Mouse (Mus musculus) liver, embryonic 12.5 days (tissue): ENCODE data around the gene D430041D05Rik. TPM values are rescaled to one million over a fixed set of nuclear protein-coding genes. Genes with fewer than 3 reads are reported as not detected.

Experiments used
- ATAC-seq: fragments of 200-750 bp; cut with Nextera tagmentation; 2 replicates; pipeline ENCODE4 v1.8.0; 2017; ENCODE audit warnings: moderate number of reproducible peaks, mild to moderate bottlenecking, moderate library complexity
- H3K27ac ChIP-seq: fragments of 300-500 bp; sonication (generic); 2 replicates; pipeline ENCODE4 v1.5.1; 2016; ENCODE audit warnings: mild to moderate bottlenecking
- H3K27me3 ChIP-seq: fragments of 300-500 bp; sonication (generic); replicated peaks from 2 replicates; pipeline ENCODE4 v1.6.1; 2016; ENCODE audit warnings: mild to moderate bottlenecking, moderate library complexity
- H3K36me3 ChIP-seq: fragments of 300-500 bp; sonication (generic); 2 replicates; pipeline ENCODE4 v1.6.1; 2016; ENCODE audit warnings: mild to moderate bottlenecking, moderate library complexity
- H3K4me1 ChIP-seq: fragments of 300-500 bp; sonication (generic); 2 replicates; pipeline ENCODE4 v1.6.1; 2016
- H3K4me2 ChIP-seq: fragments of 300-500 bp; sonication (generic); 2 replicates; pipeline ENCODE4 v1.6.1; 2016; ENCODE audit warnings: mild to moderate bottlenecking, moderate library complexity
- H3K4me3 ChIP-seq: fragments of 300-500 bp; sonication (generic); 2 replicates; pipeline ENCODE4 v1.5.1; 2016; ENCODE audit warnings: mild to moderate bottlenecking, moderate library complexity
- H3K9ac ChIP-seq: fragments of 300-500 bp; sonication (generic); 2 replicates; pipeline ENCODE4 v1.6.1; 2016; ENCODE audit warnings: mild to moderate bottlenecking, moderate library complexity
- H3K9me3 ChIP-seq: fragments of 300-500 bp; sonication (generic); replicated peaks from 2 replicates; pipeline ENCODE4 v1.6.1; 2016; ENCODE audit warnings: mild to moderate bottlenecking, moderate library complexity
- WGBS: fragments of 180-500 bp; shearing (Covaris S2); methylation state at CpG from one replicate; pipeline ENCODE4 v1.1.7; 2016; ENCODE audit not compliant: insufficient replicate concordance; 5-methylcytosine and 5-hydroxymethylcytosine counted together
- polyA plus RNA-seq: library from polyadenylated mRNA; unstranded; fragments of >200 nt; fragmentation: Nextera tagmentation; extraction: Ambion mirVana; gene quantifications from 2 replicates; pipeline ENCODE4 v1.2.1, GENCODE M21; 2016

D430041D05Rik gene
- polyA plus RNA-seq, 1 experiment from 2014 or later: 0.02 TPM

DNA sequence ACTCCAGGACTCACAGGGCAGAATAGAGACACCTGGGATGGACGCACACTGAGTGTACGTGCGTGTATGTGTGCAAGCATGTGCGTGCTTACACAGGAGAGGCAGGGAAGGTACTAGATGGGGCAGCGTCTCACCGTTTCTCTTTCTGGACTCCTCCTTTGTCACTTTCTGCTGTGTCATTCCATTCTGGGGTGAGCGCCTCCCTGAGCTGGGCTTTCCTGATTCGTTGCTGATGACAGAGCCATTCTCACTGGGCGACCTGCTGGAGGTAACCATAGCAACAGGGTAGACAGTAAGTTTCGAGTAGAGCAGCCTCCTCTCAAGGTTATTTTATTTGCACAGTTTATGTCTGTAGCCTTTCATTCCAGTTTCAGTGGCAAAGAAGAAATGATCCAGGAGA, 202.9 kb downstream of the D430041D05Rik start:
- no peaks in the 10 kb centered on the region for H3K4me1 ChIP-seq
- no peak for ATAC-seq

DNA sequence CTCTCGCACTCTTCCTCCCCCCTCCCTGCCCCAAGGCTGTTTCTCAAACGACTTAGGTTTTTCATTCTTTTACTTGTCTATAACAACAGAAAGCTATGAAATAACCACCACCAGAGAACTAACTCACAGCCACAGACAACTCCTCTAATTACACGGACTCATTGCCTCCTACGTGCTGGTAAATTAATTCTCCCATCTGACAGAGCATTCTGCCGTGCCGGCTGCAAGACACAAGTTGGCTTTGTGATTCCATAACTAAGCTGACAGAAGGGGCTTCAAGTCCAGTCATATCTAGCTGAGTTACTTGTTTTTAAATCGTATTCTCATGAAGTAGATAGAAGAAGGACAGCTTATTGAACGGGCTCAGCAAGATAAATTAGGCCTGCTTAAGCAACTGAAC, 205.2 kb downstream of the D430041D05Rik start:
- H3K4me2 ChIP-seq: no peak overlapping the region
- 0 out of 2 replicates have a peak, but pooled peaks cover 4% of the 10 kb centered on the region for H3K27me3 ChIP-seq
- no peaks in the 10 kb centered on the region for H3K36me3 ChIP-seq
- no peak overlapping the region for H3K27ac ChIP-seq
- no peaks in the 10 kb centered on the region for H3K4me1 ChIP-seq
- WGBS: 62% methylated on average over 8 of the region's 8 CpGs
- no peak for ATAC-seq
- H3K9ac ChIP-seq: no peak overlapping the region
- H3K4me3 ChIP-seq: no peak overlapping the region
- H3K9me3 ChIP-seq: no peaks in the 10 kb centered on the region

More for the DNA sequence above, 202.9 kb downstream of the D430041D05Rik start:
- no peak overlapping the region for H3K27ac ChIP-seq
- H3K9ac ChIP-seq: no peak overlapping the region
- H3K4me2 ChIP-seq: no peak overlapping the region
- no peaks in the 10 kb centered on the region for H3K36me3 ChIP-seq
- H3K4me3 ChIP-seq: no peak overlapping the region
- WGBS: 34% methylated on average over 10 of the region's 10 CpGs
- 0 out of 2 replicates have a peak, but pooled peaks cover 4% of the 10 kb centered on the region for H3K27me3 ChIP-seq
- H3K9me3 ChIP-seq: no peaks in the 10 kb centered on the region

DNA sequence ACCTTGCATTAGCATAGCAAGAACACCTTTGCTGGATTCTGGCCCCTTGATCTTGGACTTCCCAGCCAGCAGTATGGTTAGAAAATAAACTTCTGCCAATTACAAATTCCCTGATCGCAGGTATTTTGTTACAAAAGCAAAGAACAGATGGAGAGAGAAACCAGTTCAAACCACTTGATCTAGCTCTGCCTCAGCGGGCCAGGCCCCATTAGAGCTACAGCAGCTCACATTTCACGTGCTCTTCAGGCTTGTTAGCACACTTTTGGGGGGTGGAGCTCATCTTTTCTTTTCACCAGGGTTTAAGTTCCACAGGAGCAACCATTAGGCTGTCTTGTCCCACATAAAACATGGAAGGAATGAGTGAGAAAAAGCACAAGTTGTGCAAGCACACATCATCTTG, 210.6 kb downstream of the D430041D05Rik start:
- ATAC-seq: no peak
- H3K36me3 ChIP-seq: no peaks in the 10 kb centered on the region
- no peaks in the 10 kb centered on the region for H3K4me1 ChIP-seq
- 54% methylated on average over 3 of the region's 3 CpGs for WGBS
- no peak overlapping the region for H3K9ac ChIP-seq
- no peak overlapping the region for H3K4me3 ChIP-seq
- no peaks in the 10 kb centered on the region for H3K9me3 ChIP-seq
- H3K27ac ChIP-seq: no peak overlapping the region
- peaks cover 4% of the 10 kb centered on the region; the same call in 1 of the 2 replicates for H3K27me3 ChIP-seq
- no peak overlapping the region for H3K4me2 ChIP-seq

DNA sequence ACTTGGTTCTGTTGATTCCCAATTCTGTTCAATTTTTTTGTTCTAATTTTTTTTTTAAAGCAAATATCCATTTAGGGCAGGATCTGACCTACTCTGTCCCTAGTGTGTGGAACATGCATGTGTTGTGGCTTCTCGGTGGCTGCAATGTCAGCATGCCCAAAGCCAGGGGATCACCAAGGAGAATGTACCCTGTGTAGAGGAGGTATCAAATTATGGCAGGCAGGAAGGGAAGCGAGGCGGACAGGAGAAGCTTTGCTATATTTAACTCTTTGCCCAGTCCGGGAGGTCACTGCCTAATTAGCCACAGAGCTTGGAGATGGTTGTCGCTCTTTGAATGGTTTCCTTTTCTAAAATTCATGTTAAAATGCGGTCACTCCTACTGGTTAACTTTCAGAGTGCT, 212.6 kb downstream of the D430041D05Rik start:
- WGBS: 63% methylated on average over 6 of the region's 6 CpGs
- Histone ChIP-seq H3K36me3 (no peaks in the 10 kb centered on the region), H3K4me3 (no peak overlapping the region), H3K4me2 (no peak overlapping the region), H3K9me3 (no peaks in the 10 kb centered on the region), H3K27ac (no peak overlapping the region), H3K27me3 (peaks cover 5% of the 10 kb centered on the region; the same call in 1 of the 2 replicates), H3K4me1 (no peaks in the 10 kb centered on the region), H3K9ac (no peak overlapping the region)
- ATAC-seq: no peak

DNA sequence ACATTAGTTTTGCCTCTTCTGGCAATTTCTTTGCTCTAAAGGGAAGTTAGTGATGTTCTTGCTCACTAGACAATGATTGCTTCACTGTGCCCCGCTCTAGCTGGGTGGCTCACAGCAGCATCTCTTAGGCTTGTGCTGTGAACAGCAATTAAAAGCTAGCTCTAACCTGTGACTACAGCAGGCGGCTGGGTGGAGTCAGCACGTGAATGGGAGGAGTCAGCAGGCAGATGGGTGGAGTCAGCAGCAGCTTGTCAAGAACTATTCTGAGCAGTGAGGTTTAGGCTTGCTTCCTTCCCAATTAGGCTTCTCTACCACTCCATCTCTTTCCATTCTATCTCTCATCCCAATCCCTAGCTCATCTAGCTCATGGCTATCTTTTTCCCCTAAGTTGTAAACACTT, 213.5 kb downstream of the D430041D05Rik start:
- no peak for ATAC-seq
- Histone ChIP-seq H3K4me3 (no peak overlapping the region), H3K36me3 (no peaks in the 10 kb centered on the region), H3K9ac (no peak overlapping the region), H3K27ac (no peak overlapping the region), H3K27me3 (peaks cover 5% of the 10 kb centered on the region; the same call in 1 of the 2 replicates), H3K4me1 (no peaks in the 10 kb centered on the region), H3K4me2 (no peak overlapping the region), H3K9me3 (no peaks in the 10 kb centered on the region)
- WGBS: 26% methylated on average over 3 of the region's 3 CpGs

DNA sequence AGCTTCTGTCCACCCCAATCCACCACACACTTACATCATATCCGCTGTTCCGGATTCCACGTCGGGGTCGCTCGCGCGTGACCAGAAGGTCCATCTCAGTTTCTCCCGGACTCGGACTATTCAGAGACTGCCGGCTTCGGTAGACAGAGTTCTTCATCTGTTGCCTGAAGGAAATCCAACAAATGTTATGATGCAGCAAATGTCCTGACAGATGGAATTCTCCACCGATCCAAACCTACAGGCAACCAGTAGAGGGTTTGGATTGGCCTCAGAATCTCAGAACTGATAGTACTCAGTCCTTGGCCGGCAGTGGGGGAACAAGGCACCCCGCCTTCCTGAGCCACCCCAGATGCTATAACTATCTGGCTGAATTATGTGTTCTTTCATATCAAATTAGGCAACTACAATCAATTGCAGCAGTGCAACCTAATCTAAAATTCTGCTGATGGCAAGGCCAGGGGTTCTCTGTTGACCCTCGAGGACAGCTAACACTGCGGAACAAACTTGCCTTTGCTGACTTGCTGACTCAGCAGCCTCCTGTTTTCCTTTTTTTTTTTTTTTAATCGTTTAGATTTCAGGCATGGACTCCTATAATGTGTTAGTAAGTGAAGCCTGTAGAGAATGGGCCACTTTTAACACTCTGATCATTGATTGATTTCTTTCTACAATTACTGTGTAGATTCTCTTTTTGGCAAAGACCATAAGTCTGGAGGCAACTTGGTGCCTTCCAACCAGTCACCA, 218.2 kb downstream of the D430041D05Rik start:
- Histone ChIP-seq H3K9ac (no peak overlapping the region), H3K27me3 (peaks cover 5% of the 10 kb centered on the region; the same call in 1 of the 2 replicates), H3K27ac (no peak overlapping the region), H3K36me3 (no peaks in the 10 kb centered on the region), H3K4me2 (no peak overlapping the region), H3K9me3 (no peaks in the 10 kb centered on the region), H3K4me1 (no peaks in the 10 kb centered on the region), H3K4me3 (no peak overlapping the region)
- 79% methylated on average over 18 of the region's 18 CpGs for WGBS
- ATAC-seq: no peak

DNA sequence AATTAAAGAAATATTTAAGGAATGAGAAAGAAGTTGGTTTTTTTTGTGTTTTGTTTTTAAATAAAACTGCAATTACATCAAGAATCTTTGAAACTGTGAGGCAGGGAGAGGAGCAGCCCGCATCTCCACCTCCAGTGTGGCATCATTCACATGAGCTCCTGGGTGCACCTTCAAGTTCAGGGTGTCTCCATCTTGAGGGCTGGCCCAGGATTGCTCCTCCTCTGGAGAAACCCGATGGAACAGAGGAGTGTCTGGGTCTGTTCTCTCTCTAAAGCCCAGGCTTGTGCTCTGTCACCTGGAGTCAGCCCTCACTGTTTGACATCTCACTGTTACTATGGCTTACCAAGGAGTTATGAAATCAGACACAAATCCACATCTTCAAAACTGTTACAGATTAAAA, 219.1 kb downstream of the D430041D05Rik start:
- H3K4me1 ChIP-seq: no peaks in the 10 kb centered on the region
- peaks cover 5% of the 10 kb centered on the region; the same call in 1 of the 2 replicates for H3K27me3 ChIP-seq
- H3K9me3 ChIP-seq: no peaks in the 10 kb centered on the region
- no peak overlapping the region for H3K4me2 ChIP-seq
- no peak overlapping the region for H3K9ac ChIP-seq
- no peaks in the 10 kb centered on the region for H3K36me3 ChIP-seq
- no peak overlapping the region for H3K4me3 ChIP-seq
- no peak overlapping the region for H3K27ac ChIP-seq
- no peak for ATAC-seq
- 42% methylated on average over 2 of the region's 2 CpGs for WGBS

DNA sequence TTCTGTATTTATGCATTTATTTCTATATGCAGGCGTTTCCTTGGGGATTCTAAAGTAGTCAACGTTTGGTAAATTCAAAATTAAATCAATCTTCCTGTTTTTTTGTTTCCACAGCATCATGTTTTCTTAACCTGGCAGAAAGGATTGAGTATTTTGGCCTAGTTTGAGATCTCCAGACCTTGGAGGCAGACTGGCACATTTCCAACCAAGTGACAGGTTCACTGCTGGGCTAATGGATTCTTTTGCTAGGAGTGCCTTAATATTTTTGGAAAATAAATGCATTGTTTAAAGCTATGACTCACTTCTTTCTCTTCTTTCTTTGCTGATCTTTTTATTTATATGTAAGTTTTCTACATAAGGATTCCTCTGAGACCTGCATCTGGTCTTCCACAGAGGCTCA, 222.0 kb downstream of the D430041D05Rik start:
- H3K27ac ChIP-seq: no peak overlapping the region
- 41% methylated on average over 2 of the region's 2 CpGs for WGBS
- no peak overlapping the region for H3K9ac ChIP-seq
- peaks cover 7% of the 10 kb centered on the region; the same call in 1 of the 2 replicates for H3K4me1 ChIP-seq
- H3K4me2 ChIP-seq: no peak overlapping the region
- H3K9me3 ChIP-seq: no peaks in the 10 kb centered on the region
- 0 out of 2 replicates have a peak, but pooled peaks cover 5% of the 10 kb centered on the region for H3K27me3 ChIP-seq
- ATAC-seq: no peak
- no peak overlapping the region for H3K4me3 ChIP-seq
- H3K36me3 ChIP-seq: no peaks in the 10 kb centered on the region

DNA sequence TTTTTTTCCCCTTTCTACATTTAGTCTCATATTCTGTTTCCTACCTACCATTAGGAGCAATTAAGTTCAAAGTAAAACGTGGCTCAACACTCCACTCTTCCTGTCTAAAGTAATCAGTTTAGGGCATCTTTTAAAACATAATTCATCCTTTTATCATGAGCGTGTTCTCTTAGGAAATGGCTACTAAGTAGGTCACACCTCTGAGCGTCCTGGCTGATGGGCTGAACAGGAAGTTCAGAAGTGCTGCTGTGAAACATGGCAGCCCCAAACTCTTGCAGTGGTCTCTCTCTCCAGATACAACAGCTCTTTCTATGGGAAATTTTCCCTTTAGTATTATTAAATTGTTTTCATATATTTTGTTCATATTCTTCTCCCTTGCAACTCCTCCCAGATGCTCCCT, 223.7 kb downstream of the D430041D05Rik start:
- Histone ChIP-seq H3K27ac (no peak overlapping the region), H3K9me3 (no peaks in the 10 kb centered on the region), H3K27me3 (no peaks in the 10 kb centered on the region), H3K4me3 (no peak overlapping the region), H3K4me2 (no peak overlapping the region), H3K9ac (no peak overlapping the region), H3K4me1 (peaks cover 8% of the 10 kb centered on the region; the same call in 1 of the 2 replicates), H3K36me3 (no peaks in the 10 kb centered on the region)
- no peak for ATAC-seq
- WGBS: 31% methylated on average over 3 of the region's 3 CpGs

DNA sequence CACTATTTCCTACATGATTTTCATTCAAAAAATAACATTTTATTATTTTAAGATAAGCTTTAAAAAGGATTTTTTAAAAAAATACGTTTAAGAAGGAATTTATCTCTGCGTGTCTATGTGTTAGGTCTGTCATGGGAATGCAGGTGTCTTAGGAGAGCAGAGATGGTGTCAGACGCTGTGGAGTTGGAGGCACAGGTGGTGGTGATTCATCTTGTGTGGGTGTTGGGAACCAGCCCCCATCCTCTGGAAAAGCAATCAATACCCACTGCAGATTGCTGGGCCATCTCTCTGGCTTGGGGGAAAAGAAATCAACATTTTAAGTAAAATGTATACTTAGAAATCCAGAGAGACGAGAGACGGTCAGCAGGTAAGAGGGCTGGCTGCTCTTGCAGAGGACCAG, 225.2 kb downstream of the D430041D05Rik start:
- H3K4me3 ChIP-seq: no peak overlapping the region
- 0 out of 2 replicates have a peak, but pooled peaks cover 7% of the 10 kb centered on the region for H3K27me3 ChIP-seq
- H3K27ac ChIP-seq: no peak overlapping the region
- 72% methylated on average over 5 of the region's 5 CpGs for WGBS
- H3K4me1 ChIP-seq: peaks cover 8% of the 10 kb centered on the region; the same call in 1 of the 2 replicates
- ATAC-seq: no peak
- no peak overlapping the region for H3K9ac ChIP-seq
- H3K9me3 ChIP-seq: no peaks in the 10 kb centered on the region
- no peak overlapping the region for H3K4me2 ChIP-seq
- H3K36me3 ChIP-seq: no peaks in the 10 kb centered on the region

DNA sequence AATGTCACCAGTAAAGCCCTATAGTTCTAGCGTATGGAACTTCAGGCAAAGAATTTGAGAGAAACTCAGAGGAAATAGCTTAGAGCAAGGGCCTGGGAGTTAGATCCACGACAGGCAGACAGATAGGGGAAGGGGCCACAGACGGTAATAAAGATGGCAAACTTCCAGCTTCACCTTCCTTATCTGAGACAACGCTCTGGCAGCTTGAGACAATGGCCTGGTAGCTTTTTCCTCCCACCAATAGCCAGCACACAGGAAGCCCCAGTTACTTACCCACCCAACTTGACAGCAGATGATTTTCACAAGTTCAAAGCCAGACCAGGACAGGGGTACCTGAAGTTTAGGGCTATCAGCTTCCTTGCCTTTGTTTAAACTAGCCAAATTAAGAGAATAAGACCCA, 226.5 kb downstream of the D430041D05Rik start:
- Histone ChIP-seq H3K27ac (no peak overlapping the region), H3K9me3 (no peaks in the 10 kb centered on the region), H3K4me3 (no peak overlapping the region), H3K9ac (no peak overlapping the region), H3K4me2 (no peak overlapping the region), H3K27me3 (0 out of 2 replicates have a peak, but pooled peaks cover 7% of the 10 kb centered on the region), H3K36me3 (no peaks in the 10 kb centered on the region), H3K4me1 (peaks cover 8% of the 10 kb centered on the region; the same call in 1 of the 2 replicates)
- 8% methylated on average over 4 of the region's 4 CpGs for WGBS
- ATAC-seq: no peak

DNA sequence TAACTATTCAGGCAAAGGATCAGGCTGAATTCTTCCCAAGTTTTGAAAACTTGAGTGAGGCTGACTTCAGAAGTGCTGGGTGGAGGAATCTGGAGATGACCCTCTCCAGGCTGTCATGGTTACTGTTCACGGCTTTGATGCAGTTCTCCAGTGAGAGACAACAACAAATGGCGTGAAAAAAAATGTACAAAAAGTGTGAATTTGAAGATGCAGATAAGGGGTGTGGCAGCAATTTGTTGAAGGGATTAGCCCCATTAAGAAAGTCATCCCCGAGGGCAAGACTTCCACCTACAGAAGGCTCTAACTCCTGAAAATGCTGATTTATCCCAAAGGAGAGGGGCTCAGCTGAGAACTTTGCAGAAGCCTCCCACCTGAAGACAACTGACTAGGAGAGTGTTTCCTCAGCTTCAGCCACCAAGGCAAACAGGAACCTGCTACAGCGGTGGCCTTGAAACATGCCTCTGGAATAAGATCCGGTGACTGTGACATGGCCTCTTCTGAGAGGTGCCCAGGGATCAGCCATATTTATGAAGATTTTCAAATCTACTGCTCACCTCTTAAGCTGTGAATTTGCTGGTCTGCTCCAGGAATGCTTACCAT, 227.5 kb downstream of the D430041D05Rik start:
- H3K4me2 ChIP-seq: no peak overlapping the region
- WGBS: 53% methylated on average over 5 of the region's 5 CpGs
- no peak for ATAC-seq
- H3K36me3 ChIP-seq: no peaks in the 10 kb centered on the region
- peaks cover 8% of the 10 kb centered on the region; the same call in 1 of the 2 replicates for H3K4me1 ChIP-seq
- 0 out of 2 replicates have a peak, but pooled peaks cover 10% of the 10 kb centered on the region for H3K27me3 ChIP-seq
- H3K4me3 ChIP-seq: no peak overlapping the region
- H3K9ac ChIP-seq: no peak overlapping the region
- no peaks in the 10 kb centered on the region for H3K9me3 ChIP-seq
- no peak overlapping the region for H3K27ac ChIP-seq
